Mouse (Mus musculus) testis, adult 2 months (tissue): ENCODE measurements around the gene Bcat1.

Experiments used
- CTCF ChIP-seq: fragments of 200-500 bp; IDR thresholded peaks from 2 replicates; pipeline ENCODE4 v1.5.1; 2012; ENCODE audit warnings: low read depth, mild to moderate bottlenecking, inconsistent platforms, low read length, moderate library complexity; ENCODE audit not compliant: control insufficient read depth, insufficient read depth, insufficient replicate concordance
- POLR2A ChIP-seq: fragments of 200-500 bp; IDR thresholded peaks from 2 replicates; pipeline ENCODE4 v1.6.1; 2012; ENCODE audit warnings: low read depth, mild to moderate bottlenecking, inconsistent platforms, low read length, moderate library complexity; ENCODE audit not compliant: control insufficient read depth

DNA sequence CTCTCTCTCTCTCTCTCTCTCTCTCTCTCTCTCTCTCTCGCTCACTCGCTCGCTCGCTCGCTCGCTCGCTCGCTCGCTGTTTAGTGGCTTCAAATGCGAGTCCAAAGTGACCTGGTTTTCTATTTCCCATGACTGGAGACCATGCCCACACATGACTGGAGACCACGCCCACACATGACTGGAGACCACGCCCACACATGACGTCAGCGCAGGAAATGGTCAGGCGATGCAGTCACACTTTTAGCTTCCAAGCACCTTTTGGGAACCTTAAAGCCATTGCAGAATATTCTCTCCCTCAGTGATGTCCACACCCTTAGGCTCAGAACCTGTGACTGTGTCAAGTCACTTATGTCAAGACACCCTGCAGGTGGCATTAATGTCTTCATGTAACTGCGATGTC lies 59.3 kb downstream of the Bcat1 start:
- TF ChIP-seq POLR2A (no peak), CTCF (no peak)
